Mouse (Mus musculus) stomach, embryonic 16.5 days (tissue): Measurements from ENCODE around the gene Cdh22. TPM values are rescaled to one million over a fixed set of nuclear protein-coding genes. Genes with fewer than 3 reads are reported as not detected.

Source experiments
- ATAC-seq: fragments of 200-750 bp; cut with Nextera tagmentation; 2 replicates; pipeline ENCODE4 v1.8.0; 2017; ENCODE audit warnings: moderate number of reproducible peaks, moderate TSS enrichment; ENCODE audit not compliant: insufficient read depth, low FRiP score
- H3K27ac ChIP-seq: fragments of 300-500 bp; sonication (generic); 2 replicates; pipeline ENCODE4 v1.5.1; 2014; ENCODE audit warnings: low read length
- H3K27me3 ChIP-seq: fragments of 300-500 bp; sonication (generic); 2 replicates; pipeline ENCODE4 v1.6.1; 2014; ENCODE audit warnings: low read length, control low read depth, mixed read lengths; ENCODE audit not compliant: control insufficient read depth, insufficient read depth
- H3K36me3 ChIP-seq: fragments of 300-500 bp; sonication (generic); 2 replicates; pipeline ENCODE4 v1.6.1; 2014; ENCODE audit warnings: low read length; ENCODE audit not compliant: control insufficient read depth, insufficient read depth
- H3K4me1 ChIP-seq: fragments of 300-500 bp; sonication (generic); 2 replicates; pipeline ENCODE4 v1.6.1; 2014; ENCODE audit warnings: low read length, control low read depth, mixed read lengths; ENCODE audit not compliant: control insufficient read depth, insufficient read depth
- H3K4me2 ChIP-seq: fragments of 300-500 bp; sonication (generic); 2 replicates; pipeline ENCODE4 v1.6.1; 2014; ENCODE audit warnings: low read depth, low read length, mixed read lengths
- H3K4me3 ChIP-seq: fragments of 300-500 bp; sonication (generic); replicated peaks from 2 replicates; pipeline ENCODE4 v1.5.1; 2014; ENCODE audit warnings: mild to moderate bottlenecking, low read length
- H3K9ac ChIP-seq: fragments of 300-500 bp; sonication (generic); 2 replicates; pipeline ENCODE4 v1.6.1; 2014; ENCODE audit warnings: low read length
- H3K9me3 ChIP-seq: fragments of 300-500 bp; sonication (generic); replicated peaks from 2 replicates; pipeline ENCODE4 v1.6.1; 2016; ENCODE audit warnings: low read length, control low read depth; ENCODE audit not compliant: control insufficient read depth
- WGBS: fragments of 180-500 bp; shearing (Covaris S2); extraction: QIAGEN DNeasy Blood & Tissue Kit; methylation state at CpG from one replicate; pipeline ENCODE4 v1.1.7; 2014; 5-methylcytosine and 5-hydroxymethylcytosine counted together
- polyA plus RNA-seq: library from polyadenylated mRNA; unstranded; fragments of >200 nt; fragmentation: Nextera tagmentation; extraction: Ambion mirVana; gene quantifications from 2 replicates; pipeline ENCODE4 v1.2.1, GENCODE M21; 2015

Gene Cdh22
- polyA plus RNA-seq, 1 experiment from 2014 or later: 0.21 TPM

DNA sequence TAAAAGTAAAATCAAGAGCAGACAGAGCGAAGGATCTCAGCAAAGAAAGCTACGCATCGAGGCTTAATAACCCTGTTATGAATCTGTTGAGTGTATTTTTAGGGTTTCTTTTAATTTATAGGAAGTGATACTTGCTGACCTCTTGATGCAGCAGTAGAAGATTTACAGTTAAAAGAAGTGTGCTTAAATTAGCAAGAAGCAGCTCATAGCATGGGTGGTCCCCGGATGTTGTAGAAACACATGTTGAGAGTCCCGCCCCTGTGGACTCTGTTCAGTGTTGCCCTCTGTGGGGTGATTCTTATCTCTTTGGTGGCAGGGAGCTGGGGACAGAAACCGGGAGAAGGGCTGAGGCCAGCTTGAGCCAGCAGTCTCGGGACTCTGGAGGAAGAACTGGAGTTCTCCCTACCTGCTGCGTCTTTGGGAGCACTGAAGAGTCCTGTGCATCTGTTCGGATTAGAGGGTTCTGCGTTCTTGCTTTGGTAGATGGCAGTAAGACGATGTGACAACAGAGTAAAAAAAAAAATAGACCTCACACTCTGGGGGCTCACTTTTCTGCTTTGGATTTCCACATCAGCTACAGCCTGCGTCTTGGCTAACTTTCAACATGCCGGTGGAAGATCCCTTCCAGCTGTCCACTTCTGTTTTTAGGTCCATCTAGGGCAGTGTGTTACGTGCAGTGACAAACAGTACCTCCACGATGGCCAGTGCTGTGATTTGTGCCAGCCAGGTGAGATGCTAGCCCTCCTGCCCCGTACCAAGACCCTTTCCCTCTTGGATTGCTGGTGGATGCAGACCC, 172.8 kb downstream of the Cdh22 start:
- no peak overlapping the region for H3K4me3 ChIP-seq
- WGBS: 49% methylated on average over 16 of the region's 16 CpGs
- no peaks in the 10 kb centered on the region for H3K9me3 ChIP-seq
- 0 out of 2 replicates have a peak overlapping the region, but pooled peaks have one; percentile 12 for H3K4me2 ChIP-seq
- H3K27ac ChIP-seq: 0 out of 2 replicates have a peak overlapping the region, but pooled peaks have one; percentile 23
- no peaks in the 10 kb centered on the region for H3K27me3 ChIP-seq
- H3K4me1 ChIP-seq: peaks cover 3% of the 10 kb centered on the region
- no peaks in the 10 kb centered on the region for H3K36me3 ChIP-seq
- H3K9ac ChIP-seq: no peak overlapping the region
- no peak for ATAC-seq

Other genes with a start within 250 kb of the Cdh22 start
- 49.5 and 49.9 TPM in 2 replicates for gene Ncoa5, start 200.0 kb downstream of the Cdh22 start, polyA plus RNA-seq
- gene Cd40, start 179.2 kb downstream of the Cdh22 start, polyA plus RNA-seq: 7.0 and 7.5 TPM in 2 replicates
- gene 1700025C18Rik, start 144.1 kb downstream of the Cdh22 start, polyA plus RNA-seq: not detected in 2 replicates
- gene Slc35c2, start 53.0 kb upstream of the Cdh22 start, polyA plus RNA-seq: 67.3 and 68.9 TPM in 2 replicates
- gene Elmo2, start 91.6 kb upstream of the Cdh22 start, polyA plus RNA-seq: 56.0 and 59.1 TPM in 2 replicates
- gene Zfp663, start 133.9 kb upstream of the Cdh22 start, polyA plus RNA-seq: 0.64 and 0.87 TPM in 2 replicates
- 4.8 and 5.1 TPM in 2 replicates for gene Zfp334, start 153.4 kb upstream of the Cdh22 start, polyA plus RNA-seq
- 0.56 and 0.67 TPM in 2 replicates for gene Ocstamp, start 165.6 kb upstream of the Cdh22 start, polyA plus RNA-seq
- gene Slc13a3, start 238.4 kb upstream of the Cdh22 start, polyA plus RNA-seq: 0.87 and 1.00 TPM in 2 replicates